Mouse (Mus musculus): ENCODE measurements around the gene Nostrin. TPM values are rescaled to one million over a fixed set of nuclear protein-coding genes. Genes with fewer than 3 reads are reported as not detected.

The Nostrin gene
- polyA plus RNA-seq, 1 experiment from 2014 or later = 2.0 TPM

GRCm38 (mm10) chr2:69155861-69156260 lies 20.3 kb downstream of the Nostrin start:
- Histone ChIP-seq H3K9ac (replicated peaks) (no peak overlapping the region), H3K4me2 (no peak overlapping the region), H3K27me3 (replicated peaks) (no peaks in the 10 kb centered on the region), H3K27ac (replicated peaks) (no peak overlapping the region), H3K9me3 (replicated peaks) (no peaks in the 10 kb centered on the region), H3K36me3 (no peaks in the 10 kb centered on the region), H3K4me3 (replicated peaks) (no peak overlapping the region), H3K4me1 (no peaks in the 10 kb centered on the region)
- WGBS = 83% methylated on average over 3 of the region's 3 CpGs
- no peak for ATAC-seq (ENCODE audit: low FRiP score)

- Histone ChIP-seq H3K4me2 (no peak overlapping the region), H3K27me3 (replicated peaks) (no peaks in the 10 kb centered on the region), H3K9ac (replicated peaks) (no peak overlapping the region), H3K4me1 (no peaks in the 10 kb centered on the region), H3K36me3 (no peaks in the 10 kb centered on the region), H3K9me3 (replicated peaks) (no peaks in the 10 kb centered on the region), H3K27ac (replicated peaks) (no peak overlapping the region), H3K4me3 (replicated peaks) (no peak overlapping the region)
- 69% methylated on average over 7 of the region's 7 CpGs for WGBS
- ATAC-seq (ENCODE audit: low FRiP score) = no peak
Measured at GRCm38 (mm10) chr2:69156283-69156682, 20.7 kb downstream of the Nostrin start.

GRCm38 (mm10) chr2:69158907-69159306 lies 23.3 kb downstream of the Nostrin start:
- Histone ChIP-seq H3K27ac (replicated peaks) (no peak overlapping the region), H3K4me1 (no peaks in the 10 kb centered on the region), H3K9me3 (replicated peaks) (no peaks in the 10 kb centered on the region), H3K4me3 (replicated peaks) (no peak overlapping the region), H3K27me3 (replicated peaks) (no peaks in the 10 kb centered on the region), H3K36me3 (no peaks in the 10 kb centered on the region), H3K4me2 (no peak overlapping the region), H3K9ac (replicated peaks) (no peak overlapping the region)
- no peak for ATAC-seq (ENCODE audit: low FRiP score)

- peak; percentile 59; the same call in 1 of the 2 replicates for ATAC-seq (ENCODE audit: low FRiP score)
- no peaks in the 10 kb centered on the region for H3K4me1 ChIP-seq
- no peak overlapping the region for H3K4me2 ChIP-seq
- no peak overlapping the region for H3K27ac ChIP-seq (replicated peaks)
- no peaks in the 10 kb centered on the region for H3K36me3 ChIP-seq
- H3K27me3 ChIP-seq (replicated peaks) = no peaks in the 10 kb centered on the region
- H3K9ac ChIP-seq (replicated peaks) = no peak overlapping the region
- no peak overlapping the region for H3K4me3 ChIP-seq (replicated peaks)
- no peaks in the 10 kb centered on the region for H3K9me3 ChIP-seq (replicated peaks)
- 34% methylated on average over 9 of the region's 9 CpGs for WGBS
Measured at GRCm38 (mm10) chr2:69170395-69171077, 34.9 kb downstream of the Nostrin start.

- Histone ChIP-seq H3K9me3 (replicated peaks) (no peaks in the 10 kb centered on the region), H3K36me3 (no peaks in the 10 kb centered on the region), H3K27me3 (replicated peaks) (no peaks in the 10 kb centered on the region), H3K4me3 (replicated peaks) (no peak overlapping the region), H3K9ac (replicated peaks) (no peak overlapping the region), H3K4me2 (no peak overlapping the region), H3K27ac (replicated peaks) (no peak overlapping the region), H3K4me1 (no peaks in the 10 kb centered on the region)
- ATAC-seq (ENCODE audit: low FRiP score) = no peak
- 79% methylated on average over 5 of the region's 5 CpGs for WGBS
Measured at GRCm38 (mm10) chr2:69175296-69175695, 39.7 kb downstream of the Nostrin start.

- H3K27me3 ChIP-seq (replicated peaks) = no peaks in the 10 kb centered on the region
- H3K9ac ChIP-seq (replicated peaks) = no peak overlapping the region
- WGBS = 89% methylated on average over 4 of the region's 4 CpGs
- H3K9me3 ChIP-seq (replicated peaks) = no peaks in the 10 kb centered on the region
- H3K4me1 ChIP-seq = no peaks in the 10 kb centered on the region
- H3K4me3 ChIP-seq (replicated peaks) = no peak overlapping the region
- no peak overlapping the region for H3K4me2 ChIP-seq
- no peak overlapping the region for H3K27ac ChIP-seq (replicated peaks)
- no peak for ATAC-seq (ENCODE audit: low FRiP score)
- H3K36me3 ChIP-seq = no peaks in the 10 kb centered on the region
Measured at GRCm38 (mm10) chr2:69179721-69180120, 44.1 kb downstream of the Nostrin start.

- no peaks in the 10 kb centered on the region for H3K27me3 ChIP-seq (replicated peaks)
- 93% methylated on average over 2 of the region's 2 CpGs for WGBS
- no peaks in the 10 kb centered on the region for H3K36me3 ChIP-seq
- no peak overlapping the region for H3K9ac ChIP-seq (replicated peaks)
- no peaks in the 10 kb centered on the region for H3K9me3 ChIP-seq (replicated peaks)
- no peak overlapping the region for H3K4me2 ChIP-seq
- no peaks in the 10 kb centered on the region for H3K4me1 ChIP-seq
- H3K4me3 ChIP-seq (replicated peaks) = no peak overlapping the region
- no peak overlapping the region for H3K27ac ChIP-seq (replicated peaks)
- ATAC-seq (ENCODE audit: low FRiP score) = peak; percentile 28; the same call in 1 of the 2 replicates
Measured at GRCm38 (mm10) chr2:69187990-69188389, 52.4 kb downstream of the Nostrin start.

- 77% methylated on average over 6 of the region's 6 CpGs for WGBS
- H3K4me2 ChIP-seq = no peak overlapping the region
Measured at GRCm38 (mm10) chr2:69188732-69189131, 53.1 kb downstream of the Nostrin start.

GRCm38 (mm10) chr2:69189222-69189621 lies 53.6 kb downstream of the Nostrin start:
- ATAC-seq (ENCODE audit: low FRiP score) = no peak
- H3K4me2 ChIP-seq = no peak overlapping the region
- H3K27me3 ChIP-seq (replicated peaks) = no peaks in the 10 kb centered on the region
- H3K4me3 ChIP-seq (replicated peaks) = no peak overlapping the region
- H3K4me1 ChIP-seq = no peaks in the 10 kb centered on the region
- no peak overlapping the region for H3K9ac ChIP-seq (replicated peaks)
- no peak overlapping the region for H3K27ac ChIP-seq (replicated peaks)
- H3K36me3 ChIP-seq = no peaks in the 10 kb centered on the region
- no peaks in the 10 kb centered on the region for H3K9me3 ChIP-seq (replicated peaks)
- WGBS = 50% methylated on average over 4 of the region's 4 CpGs

More at GRCm38 (mm10) chr2:69188732-69189131, 53.1 kb downstream of the Nostrin start:
- no peak overlapping the region for H3K27ac ChIP-seq (replicated peaks)
- H3K27me3 ChIP-seq (replicated peaks) = no peaks in the 10 kb centered on the region
- H3K36me3 ChIP-seq = no peaks in the 10 kb centered on the region
- H3K9me3 ChIP-seq (replicated peaks) = no peaks in the 10 kb centered on the region
- no peaks in the 10 kb centered on the region for H3K4me1 ChIP-seq
- H3K9ac ChIP-seq (replicated peaks) = no peak overlapping the region
- no peak for ATAC-seq (ENCODE audit: low FRiP score)
- no peak overlapping the region for H3K4me3 ChIP-seq (replicated peaks)

GRCm38 (mm10) chr2:69191059-69191458 lies 55.5 kb downstream of the Nostrin start:
- Histone ChIP-seq H3K27me3 (replicated peaks) (no peaks in the 10 kb centered on the region), H3K9me3 (replicated peaks) (no peaks in the 10 kb centered on the region), H3K4me1 (no peaks in the 10 kb centered on the region), H3K27ac (replicated peaks) (no peak overlapping the region), H3K4me2 (no peak overlapping the region), H3K36me3 (no peaks in the 10 kb centered on the region), H3K9ac (replicated peaks) (no peak overlapping the region), H3K4me3 (replicated peaks) (no peak overlapping the region)
- no peak for ATAC-seq (ENCODE audit: low FRiP score)
- 88% methylated on average over 5 of the region's 5 CpGs for WGBS

- no peak overlapping the region for H3K4me2 ChIP-seq
- no peaks in the 10 kb centered on the region for H3K36me3 ChIP-seq
- no peak overlapping the region for H3K4me3 ChIP-seq (replicated peaks)
- H3K4me1 ChIP-seq = no peaks in the 10 kb centered on the region
- H3K27me3 ChIP-seq (replicated peaks) = no peaks in the 10 kb centered on the region
- WGBS = 76% methylated on average over 5 of the region's 5 CpGs
- H3K9me3 ChIP-seq (replicated peaks) = no peaks in the 10 kb centered on the region
- no peak for ATAC-seq (ENCODE audit: low FRiP score)
- H3K9ac ChIP-seq (replicated peaks) = no peak overlapping the region
- no peak overlapping the region for H3K27ac ChIP-seq (replicated peaks)
Measured at GRCm38 (mm10) chr2:69193555-69193954, 58.0 kb downstream of the Nostrin start.

GRCm38 (mm10) chr2:69205185-69205584 lies 69.6 kb downstream of the Nostrin start:
- no peak for ATAC-seq (ENCODE audit: low FRiP score)
- Histone ChIP-seq H3K9me3 (replicated peaks) (no peaks in the 10 kb centered on the region), H3K4me2 (peak overlapping the region; percentile 96), H3K27me3 (replicated peaks) (no peaks in the 10 kb centered on the region), H3K4me3 (replicated peaks) (peak overlapping the region; percentile 71), H3K36me3 (no peaks in the 10 kb centered on the region), H3K4me1 (peaks cover 14% of the 10 kb centered on the region; the same call in 1 of the 2 replicates), H3K27ac (replicated peaks) (no peak overlapping the region), H3K9ac (replicated peaks) (peak overlapping the region; percentile 47; the same call in 1 of the 2 replicates)
- 13% methylated on average over 6 of the region's 6 CpGs for WGBS

Data from neural tube, embryonic 15.5 days (tissue).